Mouse (Mus musculus) forebrain, embryonic 10.5 days (tissue): Measurements from ENCODE around the gene Fank1. TPM values are rescaled to one million over a fixed set of nuclear protein-coding genes. Genes with fewer than 3 reads are reported as not detected.

Experiments
- DNase-seq: peaks from one replicate; pipeline ENCODE4 v3.0.0-alpha.2; 2017; ENCODE audit warnings: low spot score; ENCODE audit errors: extremely low spot score
- H3K27ac ChIP-seq: fragments of 300-500 bp; sonication (generic); 2 replicates; pipeline ENCODE4 v1.5.1; 2016; ENCODE audit warnings: mild to moderate bottlenecking
- H3K27me3 ChIP-seq: fragments of 300-500 bp; sonication (generic); 2 replicates; pipeline ENCODE4 v1.6.1; 2016; ENCODE audit warnings: mild to moderate bottlenecking; ENCODE audit not compliant: poor library complexity, severe bottlenecking
- H3K36me3 ChIP-seq: fragments of 300-500 bp; sonication (generic); replicated peaks from 2 replicates; pipeline ENCODE4 v1.6.1; 2016; ENCODE audit warnings: mild to moderate bottlenecking, moderate library complexity
- H3K4me1 ChIP-seq: fragments of 300-500 bp; sonication (generic); 2 replicates; pipeline ENCODE4 v1.6.1; 2016
- H3K4me3 ChIP-seq: fragments of 300-500 bp; sonication (generic); 2 replicates; pipeline ENCODE4 v1.5.1; 2016; ENCODE audit warnings: mild to moderate bottlenecking, moderate library complexity
- H3K9me3 ChIP-seq: fragments of 300-500 bp; sonication (generic); 2 replicates; pipeline ENCODE4 v1.6.1; 2016; ENCODE audit warnings: mild to moderate bottlenecking, moderate library complexity
- WGBS: fragments of 180-500 bp; shearing (Covaris S2); methylation state at CpG from one replicate; pipeline ENCODE4 v1.1.7; 2016; 5-methylcytosine and 5-hydroxymethylcytosine counted together
- polyA plus RNA-seq: library from polyadenylated mRNA; unstranded; fragments of >200 nt; fragmentation: Nextera tagmentation; extraction: Ambion mirVana; gene quantifications from 2 replicates; pipeline ENCODE4 v1.2.1, GENCODE M21; 2016

Fank1 gene
- polyA plus RNA-seq, 1 experiment from 2014 or later, result 1.0 TPM

DNA sequence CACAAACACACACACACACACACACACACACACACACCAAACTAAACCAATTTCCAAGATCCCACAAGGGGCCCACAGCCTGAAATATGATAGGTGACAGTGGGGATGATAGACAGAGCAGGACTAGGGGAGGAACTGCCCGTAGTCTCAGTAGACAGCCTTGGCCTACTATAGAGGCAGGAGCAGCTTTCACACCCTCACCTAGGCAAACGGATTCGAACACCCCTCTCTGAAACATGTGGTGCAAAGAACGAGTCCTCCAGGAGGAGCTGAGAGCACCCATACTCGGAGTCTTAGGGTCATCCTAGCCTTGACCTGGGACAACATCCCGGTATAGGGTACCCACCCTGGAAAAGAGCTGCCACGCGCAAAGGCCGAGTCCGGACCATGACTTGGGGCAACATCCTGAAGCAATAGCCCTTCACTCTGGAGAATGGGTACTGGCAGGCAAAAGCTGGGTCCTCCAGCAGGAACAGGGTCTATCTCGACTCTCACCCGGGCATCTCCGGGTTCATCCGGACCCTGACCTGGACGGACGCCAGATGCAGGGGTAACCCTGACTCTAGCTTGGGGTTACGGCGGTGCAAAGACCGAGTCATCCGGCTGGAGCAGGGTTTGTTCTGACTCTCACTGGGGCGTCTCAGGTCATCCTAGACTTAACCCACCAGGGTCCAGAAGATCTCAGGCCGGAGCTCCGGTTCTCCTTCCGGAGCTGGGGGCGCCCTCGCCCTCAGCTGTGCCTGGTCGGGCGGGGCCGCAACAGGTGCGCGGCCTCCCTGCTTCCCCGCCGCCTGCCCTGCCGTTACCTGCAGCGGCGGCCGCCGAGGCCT is 650 bp upstream of the Fank1 start:
- 5% methylated on average over 38 of the region's 38 CpGs for WGBS
- H3K36me3 ChIP-seq, result no peaks in the 10 kb centered on the region
- peak; percentile 20 for DNase-seq
- H3K4me1 ChIP-seq, result peaks cover 39% of the 10 kb centered on the region
- H3K4me3 ChIP-seq, result peak overlapping the region; percentile 69
- no peaks in the 10 kb centered on the region for H3K9me3 ChIP-seq
- H3K27ac ChIP-seq, result peak overlapping the region; percentile 88
- peaks cover 5% of the 10 kb centered on the region for H3K27me3 ChIP-seq

GRCm38 (mm10) chr7:133781583-133781982 is 4.9 kb downstream of the Fank1 start:
- Histone ChIP-seq H3K9me3 (no peaks in the 10 kb centered on the region), H3K4me3 (no peak overlapping the region), H3K4me1 (peaks cover 20% of the 10 kb centered on the region), H3K36me3 (no peaks in the 10 kb centered on the region), H3K27me3 (peaks cover 5% of the 10 kb centered on the region; the same call in 1 of the 2 replicates), H3K27ac (no peak overlapping the region)
- WGBS, result 72% methylated on average over 6 of the region's 6 CpGs
- DNase-seq, result no peak

DNA sequence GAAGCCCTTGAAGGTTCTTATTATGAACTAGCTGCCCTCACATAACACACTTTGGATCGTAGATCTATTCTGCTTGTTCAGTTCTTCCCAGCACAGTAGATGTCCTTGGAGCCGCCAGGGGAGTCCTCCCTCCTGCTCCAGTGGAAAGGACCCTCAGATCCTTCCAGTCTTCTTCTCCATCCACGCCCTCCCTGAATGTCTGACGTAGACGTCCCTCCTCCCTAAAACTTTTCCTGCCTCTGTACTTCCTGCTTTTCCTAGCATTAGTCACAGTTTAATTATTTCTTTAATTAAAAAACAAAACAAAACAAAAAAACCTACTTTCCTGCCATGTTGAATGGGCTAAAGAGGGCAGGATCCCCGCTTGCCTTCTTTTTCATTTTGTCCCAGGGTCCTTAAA is 5.3 kb downstream of the Fank1 start:
- WGBS, result 74% methylated on average over 6 of the region's 6 CpGs

GRCm38 (mm10) chr7:133782717-133783435 is 6.2 kb downstream of the Fank1 start, which contains the start of gene Dhx32:
Dhx32 (minus strand) TSS chr7:133782726.
- Histone ChIP-seq H3K4me3 (peak within 1 kb of the TSS; percentile 12; the same call in 1 of the 2 replicates), H3K27ac (0 out of 2 replicates have a peak within 1 kb of the TSS, but pooled peaks have one; percentile 40), H3K4me1 (peaks cover 14% of the 10 kb centered on the region), H3K9me3 (no peaks in the 10 kb centered on the region), H3K27me3 (0 out of 2 replicates have a peak, but pooled peaks cover 4% of the 10 kb centered on the region), H3K36me3 (no peaks in the 10 kb centered on the region)
- peak; percentile 77 for DNase-seq
- WGBS, result 20% methylated on average over 18 of the region's 18 CpGs

More for the DNA sequence above, 5.3 kb downstream of the Fank1 start:
- Histone ChIP-seq H3K36me3 (no peaks in the 10 kb centered on the region), H3K4me1 (peaks cover 16% of the 10 kb centered on the region), H3K9me3 (no peaks in the 10 kb centered on the region), H3K4me3 (no peak overlapping the region), H3K27ac (no peak overlapping the region), H3K27me3 (peaks cover 5% of the 10 kb centered on the region; the same call in 1 of the 2 replicates)
- no peak for DNase-seq

- H3K27ac ChIP-seq, result no peak overlapping the region
- no peak for DNase-seq
- WGBS, result 83% methylated on average over 6 of the region's 6 CpGs
- no peaks in the 10 kb centered on the region for H3K27me3 ChIP-seq
- no peaks in the 10 kb centered on the region for H3K9me3 ChIP-seq
- no peak overlapping the region for H3K4me3 ChIP-seq
- H3K36me3 ChIP-seq, result no peaks in the 10 kb centered on the region
- peaks cover 5% of the 10 kb centered on the region for H3K4me1 ChIP-seq
Observed at GRCm38 (mm10) chr7:133787571-133787970, 10.9 kb downstream of the Fank1 start.

GRCm38 (mm10) chr7:133788147-133788546 is 11.5 kb downstream of the Fank1 start:
- H3K9me3 ChIP-seq, result no peaks in the 10 kb centered on the region
- no peak overlapping the region for H3K27ac ChIP-seq
- 84% methylated on average over 3 of the region's 3 CpGs for WGBS
- H3K4me1 ChIP-seq, result no peaks in the 10 kb centered on the region
- H3K27me3 ChIP-seq, result no peaks in the 10 kb centered on the region
- no peak for DNase-seq
- H3K36me3 ChIP-seq, result no peaks in the 10 kb centered on the region
- H3K4me3 ChIP-seq, result no peak overlapping the region

DNA sequence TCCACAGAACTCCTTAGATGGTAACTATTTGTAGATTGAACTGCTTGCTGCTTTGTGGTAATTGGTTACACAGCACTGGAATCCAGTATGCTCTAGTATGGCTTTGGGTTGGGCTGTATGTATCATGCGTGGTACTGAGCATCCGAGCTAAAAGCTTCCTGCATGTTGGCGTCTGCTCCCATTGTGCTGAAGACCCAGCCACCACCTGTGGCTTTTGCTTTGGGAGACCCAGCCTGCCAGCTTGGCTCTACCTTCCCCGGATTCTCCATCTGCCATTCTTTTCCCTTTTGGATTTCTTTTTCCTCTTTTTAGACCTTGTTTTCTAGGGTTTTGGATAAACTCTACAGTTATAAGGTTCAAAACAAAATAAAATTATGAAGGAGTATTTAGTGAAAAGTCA is 13.5 kb downstream of the Fank1 start:
- no peak overlapping the region for H3K4me3 ChIP-seq
- no peaks in the 10 kb centered on the region for H3K36me3 ChIP-seq
- no peaks in the 10 kb centered on the region for H3K4me1 ChIP-seq
- H3K9me3 ChIP-seq, result no peaks in the 10 kb centered on the region
- no peak for DNase-seq
- no peaks in the 10 kb centered on the region for H3K27me3 ChIP-seq
- no peak overlapping the region for H3K27ac ChIP-seq
- 94% methylated on average over 4 of the region's 4 CpGs for WGBS

- 87% methylated on average over 4 of the region's 4 CpGs for WGBS
- no peak for DNase-seq
- no peaks in the 10 kb centered on the region for H3K27me3 ChIP-seq
- no peak overlapping the region for H3K4me3 ChIP-seq
- H3K27ac ChIP-seq, result no peak overlapping the region
- H3K9me3 ChIP-seq, result no peaks in the 10 kb centered on the region
- H3K4me1 ChIP-seq, result no peaks in the 10 kb centered on the region
- H3K36me3 ChIP-seq, result no peaks in the 10 kb centered on the region
Observed at GRCm38 (mm10) chr7:133790608-133791229, 14.1 kb downstream of the Fank1 start.

DNA sequence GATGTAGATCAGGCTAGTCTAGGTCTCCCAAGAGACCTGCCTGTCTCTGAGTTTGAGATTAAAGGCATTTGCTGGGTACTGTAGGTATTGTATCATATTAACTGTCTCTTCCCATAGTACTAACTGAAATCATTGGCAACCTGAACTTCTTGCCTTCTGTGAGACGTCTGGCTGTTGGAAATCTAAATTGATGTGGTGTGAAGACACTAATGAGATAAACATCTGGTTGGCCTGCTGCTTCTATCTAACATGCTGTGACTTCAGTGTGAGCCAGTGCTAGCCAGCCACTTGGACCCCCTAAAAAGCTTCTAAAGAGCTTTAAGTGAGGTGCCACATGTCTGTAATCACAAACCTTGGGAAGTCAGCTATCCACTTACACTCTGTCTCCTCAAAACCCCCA is 16.1 kb downstream of the Fank1 start:
- no peaks in the 10 kb centered on the region for H3K4me1 ChIP-seq

GRCm38 (mm10) chr7:133793248-133794131 is 16.8 kb downstream of the Fank1 start:
- 87% methylated on average over 10 of the region's 10 CpGs for WGBS
- no peak overlapping the region for H3K4me3 ChIP-seq
- H3K9me3 ChIP-seq, result no peaks in the 10 kb centered on the region
- H3K36me3 ChIP-seq, result no peaks in the 10 kb centered on the region
- H3K27me3 ChIP-seq, result no peaks in the 10 kb centered on the region
- no peaks in the 10 kb centered on the region for H3K4me1 ChIP-seq
- no peak overlapping the region for H3K27ac ChIP-seq
- no peak for DNase-seq

More for the DNA sequence above, 16.1 kb downstream of the Fank1 start:
- Histone ChIP-seq H3K27me3 (no peaks in the 10 kb centered on the region), H3K4me3 (no peak overlapping the region), H3K36me3 (no peaks in the 10 kb centered on the region), H3K27ac (no peak overlapping the region), H3K9me3 (no peaks in the 10 kb centered on the region)
- DNase-seq, result no peak
- WGBS, result 61% methylated on average over 1 of the region's 1 CpGs

- DNase-seq, result no peak
- no peaks in the 10 kb centered on the region for H3K36me3 ChIP-seq
- H3K27me3 ChIP-seq, result no peaks in the 10 kb centered on the region
- WGBS, result 86% methylated on average over 2 of the region's 2 CpGs
- no peaks in the 10 kb centered on the region for H3K4me1 ChIP-seq
- no peak overlapping the region for H3K27ac ChIP-seq
- no peaks in the 10 kb centered on the region for H3K9me3 ChIP-seq
- H3K4me3 ChIP-seq, result no peak overlapping the region
Observed at GRCm38 (mm10) chr7:133794720-133795119, 18.1 kb downstream of the Fank1 start.

GRCm38 (mm10) chr7:133799928-133800327 is 23.3 kb downstream of the Fank1 start:
- no peak overlapping the region for H3K27ac ChIP-seq
- H3K36me3 ChIP-seq, result no peaks in the 10 kb centered on the region
- no peaks in the 10 kb centered on the region for H3K9me3 ChIP-seq
- DNase-seq, result no peak
- 81% methylated on average over 5 of the region's 5 CpGs for WGBS
- H3K4me1 ChIP-seq, result no peaks in the 10 kb centered on the region
- H3K27me3 ChIP-seq, result no peaks in the 10 kb centered on the region
- H3K4me3 ChIP-seq, result no peak overlapping the region
